Mouse (Mus musculus): ENCODE measurements around the gene Ucp3.

DNA sequence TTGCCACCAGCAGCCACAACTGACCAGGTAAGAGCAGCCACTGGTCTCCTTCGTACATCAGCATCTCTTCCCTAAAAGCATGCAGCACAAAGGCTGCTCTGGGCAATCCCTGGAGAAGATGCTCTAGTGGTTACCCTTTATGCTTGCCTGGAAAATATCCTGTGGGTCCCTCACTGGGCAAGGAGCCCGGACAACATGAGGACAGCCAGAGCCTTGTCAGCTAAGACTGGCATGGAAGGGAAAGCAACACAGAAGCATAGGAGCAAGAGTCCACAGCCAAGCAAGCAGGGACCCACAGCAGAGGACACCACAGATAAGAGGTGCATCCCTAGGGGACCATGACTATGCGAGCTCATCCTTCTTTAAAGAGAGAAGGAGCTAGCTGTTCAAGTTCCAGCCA is 12.9 kb upstream of the Ucp3 start:
- TF ChIP-seq POLR2A (IDR thresholded peaks at IDR 0.05; ENCODE audit: extremely low read depth, insufficient read depth, low read length) (no peak), CTCF (IDR thresholded peaks at IDR 0.05; ENCODE audit: low read depth, low read length) (no peak)
